Mouse (Mus musculus): ENCODE results near the gene Ncoa3.

The Ncoa3 gene

DNA sequence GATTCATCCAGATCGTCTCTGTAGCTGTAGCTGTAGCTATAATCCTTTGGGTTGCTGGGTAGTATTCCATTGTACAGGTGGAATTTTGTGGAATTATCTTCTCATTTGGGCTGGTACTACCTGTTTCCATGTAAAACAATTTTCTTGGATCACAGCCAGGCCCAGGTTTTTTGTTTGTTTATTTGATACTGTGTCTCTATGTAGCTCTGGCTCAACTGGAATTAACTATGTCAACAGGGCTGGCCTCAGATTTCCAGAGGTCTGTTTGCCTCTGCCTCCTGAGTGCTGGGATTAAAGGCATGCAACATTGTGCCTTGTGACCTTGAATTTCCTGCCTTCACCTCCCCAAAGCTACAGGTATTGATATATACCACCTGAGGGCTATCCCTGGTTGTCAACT is 18.1 kb upstream of the Ncoa3 start:
- no peak for DNase-seq

DNA sequence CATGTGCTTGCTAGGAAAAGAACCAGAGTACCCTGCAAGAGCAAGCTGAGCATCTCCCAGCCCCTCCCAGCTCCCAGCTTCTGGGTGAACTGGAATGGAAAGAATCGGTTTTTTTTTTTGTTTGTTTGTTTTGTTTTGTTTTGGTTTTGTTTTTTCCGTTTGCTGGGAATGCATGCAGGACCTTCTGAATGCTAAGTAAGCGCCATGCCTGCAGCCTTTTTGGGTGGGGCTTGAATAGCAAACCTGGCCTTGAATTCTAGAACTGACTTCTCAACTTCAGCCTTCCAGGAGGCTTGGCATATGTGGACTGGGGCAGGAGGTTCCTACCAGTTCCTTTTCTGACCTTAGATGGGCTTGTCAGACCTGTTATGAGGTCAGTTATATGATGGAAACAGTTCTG is 16.2 kb upstream of the Ncoa3 start:
- DNase-seq = no peak

DNA sequence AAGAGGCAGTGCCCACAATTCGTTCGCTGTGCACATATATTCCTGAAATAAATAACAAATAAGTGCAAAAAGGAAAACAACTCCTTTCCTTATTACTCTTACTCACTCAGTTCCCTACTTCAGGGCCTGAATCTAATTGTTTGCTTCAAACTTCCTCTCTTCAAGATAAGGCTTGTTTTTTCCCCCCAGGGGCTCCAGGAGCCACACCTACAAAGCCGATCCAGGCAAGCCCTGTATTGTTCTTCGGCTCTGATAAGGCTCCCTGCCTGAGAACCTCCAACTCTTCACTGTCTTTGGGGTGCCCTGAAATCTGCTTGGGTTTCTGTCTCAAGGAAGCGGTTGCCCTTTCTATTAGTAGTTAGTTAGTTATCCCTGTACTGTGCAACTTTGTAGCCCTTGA is 15.6 kb upstream of the Ncoa3 start:
- no peak for DNase-seq

DNA sequence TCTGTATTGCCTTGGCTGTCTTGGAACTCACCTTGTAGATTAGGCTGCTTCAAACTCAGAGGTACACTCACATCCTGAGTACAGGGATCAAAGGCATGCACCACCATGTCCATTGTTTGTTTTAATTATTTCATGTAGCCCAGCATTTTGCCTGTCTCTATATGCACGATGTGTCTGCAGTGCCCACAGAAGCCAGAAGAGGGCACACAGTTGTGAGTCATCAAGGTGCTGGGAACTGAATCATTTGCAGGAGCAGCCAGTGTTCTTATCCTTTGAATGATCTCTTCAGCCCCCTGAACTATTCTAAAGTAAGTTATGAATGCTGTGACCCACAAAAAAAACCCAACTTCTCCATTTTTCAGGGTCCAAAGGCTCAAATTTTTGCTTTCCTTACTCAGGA is 14.3 kb upstream of the Ncoa3 start:
- no peak for DNase-seq

DNA sequence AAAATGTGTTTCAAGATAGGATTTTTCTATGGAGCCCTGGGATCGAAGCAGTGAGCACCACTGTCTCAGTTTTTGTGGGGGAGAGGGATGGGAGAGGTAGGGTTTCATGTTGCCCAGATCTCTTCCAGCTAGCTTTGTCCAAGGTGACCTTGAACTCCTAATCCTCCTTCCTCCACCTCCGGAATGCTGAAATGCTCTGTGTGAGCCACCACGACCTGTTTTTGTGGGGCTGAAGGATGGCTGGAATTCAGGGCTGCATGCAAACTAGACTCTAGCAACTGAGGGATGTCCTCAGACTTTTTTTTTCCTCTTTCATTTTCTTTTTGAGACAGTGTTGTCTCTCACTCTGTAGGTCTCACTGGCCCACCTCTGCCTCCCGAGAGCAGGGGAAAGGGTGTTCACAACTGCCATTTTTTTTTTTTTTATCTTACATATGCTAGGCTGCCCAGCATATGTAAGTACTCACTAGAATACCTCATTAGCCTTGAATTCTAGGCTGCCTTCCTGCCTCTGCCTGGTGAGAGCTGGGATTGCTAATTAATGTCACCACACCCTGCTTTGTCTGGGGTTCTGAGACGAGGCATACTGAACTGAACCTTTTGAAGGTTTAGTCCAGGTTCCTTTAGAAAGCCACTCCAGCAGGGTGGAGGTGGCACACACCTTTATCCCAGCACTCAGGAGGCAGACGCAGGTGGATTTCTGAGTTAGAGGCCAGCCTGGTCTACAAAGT is 11.0 kb upstream of the Ncoa3 start:
- DNase-seq = no peak

DNA sequence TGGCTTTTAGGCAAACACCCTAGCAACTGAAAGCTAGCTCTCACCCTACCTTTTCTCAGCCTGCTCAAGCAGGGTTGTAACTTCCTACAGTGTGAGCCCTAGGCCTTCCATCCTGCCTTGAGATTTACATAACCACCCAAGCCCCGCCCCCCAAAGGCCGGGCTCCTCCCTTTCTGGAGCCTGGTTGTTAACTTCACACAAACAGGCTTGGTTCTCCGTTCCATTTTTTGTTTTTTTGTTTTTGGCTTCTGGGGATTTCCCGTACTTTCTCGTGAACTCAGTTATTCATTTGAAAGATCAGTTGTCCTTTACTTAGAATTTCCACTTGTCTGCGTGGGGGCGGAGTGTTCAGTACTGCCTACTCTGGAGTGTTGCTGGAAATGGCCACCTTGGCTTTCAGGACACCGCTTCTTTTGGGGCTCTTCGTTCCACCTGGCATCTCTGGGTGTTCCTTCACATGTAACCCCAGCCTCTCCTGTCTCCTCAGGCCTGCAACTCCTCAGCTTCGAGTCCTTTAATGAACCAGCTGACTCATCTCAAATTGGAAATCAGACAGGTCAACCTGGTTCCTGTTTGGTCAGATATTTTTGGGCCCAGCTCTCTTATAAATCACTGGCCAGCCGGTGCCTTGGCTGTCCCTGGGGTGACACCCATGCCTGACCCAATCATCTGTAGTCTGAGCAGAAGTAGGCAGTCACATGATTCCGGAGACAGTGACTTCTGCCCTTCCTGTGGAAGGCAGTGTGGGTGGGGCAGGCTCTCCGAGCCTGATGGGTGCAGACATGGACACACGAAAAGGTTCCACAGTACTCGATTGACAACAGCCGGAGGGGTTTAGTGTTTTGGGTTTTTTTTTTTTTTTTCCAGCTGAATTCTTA is 9.7 kb upstream of the Ncoa3 start:
- DNase-seq = no peak

DNA sequence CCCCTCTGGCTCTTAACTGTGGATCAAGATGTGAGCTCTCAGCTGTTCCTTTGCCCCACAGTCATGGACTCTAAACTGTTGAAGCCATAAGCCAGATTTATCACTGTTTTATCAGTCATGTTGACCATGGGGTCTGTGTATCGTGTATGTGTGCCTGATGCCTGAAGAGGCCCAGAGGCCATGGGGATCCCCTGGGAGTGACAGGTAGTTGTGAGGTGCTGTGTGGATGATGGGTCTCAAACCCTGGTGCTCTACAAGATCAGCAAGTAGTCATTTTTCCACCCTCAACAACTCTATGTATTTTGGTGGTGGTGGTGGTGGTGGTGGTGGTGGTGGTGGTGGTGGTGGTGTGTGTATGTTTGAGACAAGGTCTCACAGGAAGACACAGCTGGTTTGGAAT is 8.1 kb upstream of the Ncoa3 start:
- no peak for DNase-seq

DNA sequence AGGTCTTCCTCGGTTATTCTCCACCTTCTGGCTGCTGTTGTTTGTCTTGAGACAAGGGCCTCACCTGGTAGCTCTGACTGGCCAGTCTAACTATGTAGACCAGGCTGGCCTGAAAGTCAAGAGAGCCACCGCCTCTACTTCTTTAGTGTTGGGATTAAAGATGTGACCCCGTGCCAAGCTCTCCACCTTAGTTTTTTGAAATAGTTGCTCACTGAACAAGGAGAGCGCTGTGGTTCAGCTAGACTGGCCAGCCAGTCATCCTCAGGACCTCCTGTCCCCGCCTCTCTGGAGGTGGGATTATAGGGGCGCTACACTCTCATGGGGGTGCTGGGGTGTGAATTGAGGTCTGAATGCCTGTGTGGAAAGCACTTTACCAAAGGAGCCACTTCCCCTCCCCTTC is 7.5 kb upstream of the Ncoa3 start:
- DNase-seq = no peak

DNA sequence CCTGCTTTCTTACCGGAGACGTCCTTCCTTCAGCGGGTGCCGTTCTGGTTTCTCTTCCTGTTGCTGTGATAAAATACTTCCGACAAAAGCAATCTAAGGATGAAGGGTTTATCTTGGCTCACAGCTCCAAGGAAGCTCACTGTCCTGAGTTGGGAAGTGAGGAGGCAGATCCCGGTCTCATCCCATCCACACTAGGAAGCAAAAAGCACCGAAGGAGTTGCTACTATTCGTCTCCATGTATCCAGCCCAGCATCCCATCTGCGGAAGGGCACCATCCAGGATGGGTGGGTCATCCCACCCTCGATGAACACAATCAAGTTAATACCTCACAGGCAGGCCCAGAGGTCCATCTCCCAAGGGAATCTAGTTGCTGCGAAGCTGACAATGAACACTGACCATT is 6.9 kb upstream of the Ncoa3 start:
- DNase-seq = no peak

DNA sequence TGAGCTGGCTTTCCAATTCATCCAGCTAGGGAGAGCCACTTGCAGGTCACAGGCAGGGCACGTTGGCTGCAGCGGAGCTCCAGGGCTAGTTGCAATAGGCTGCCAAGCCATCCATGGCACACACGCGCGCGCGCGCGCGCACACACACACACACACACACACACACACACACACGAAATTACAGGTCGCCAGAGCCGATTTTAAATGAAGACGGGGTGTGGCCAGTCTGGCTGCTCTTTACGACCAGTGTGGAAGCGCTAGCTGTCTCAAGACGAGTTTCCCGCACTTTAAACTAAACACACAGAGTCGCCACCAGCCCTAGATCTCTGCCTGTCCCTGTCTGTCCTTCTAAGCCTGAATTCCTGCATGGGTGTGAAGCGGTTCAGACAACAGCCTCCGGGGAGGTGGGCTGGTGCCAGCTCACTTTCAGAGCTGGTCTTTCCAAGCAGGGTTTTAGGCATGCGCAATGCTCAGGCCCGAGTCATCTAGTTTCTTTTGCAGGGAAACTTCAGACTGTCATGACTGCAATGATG is 5.4 kb upstream of the Ncoa3 start:
- DNase-seq = peak; percentile 71 to 74

DNA sequence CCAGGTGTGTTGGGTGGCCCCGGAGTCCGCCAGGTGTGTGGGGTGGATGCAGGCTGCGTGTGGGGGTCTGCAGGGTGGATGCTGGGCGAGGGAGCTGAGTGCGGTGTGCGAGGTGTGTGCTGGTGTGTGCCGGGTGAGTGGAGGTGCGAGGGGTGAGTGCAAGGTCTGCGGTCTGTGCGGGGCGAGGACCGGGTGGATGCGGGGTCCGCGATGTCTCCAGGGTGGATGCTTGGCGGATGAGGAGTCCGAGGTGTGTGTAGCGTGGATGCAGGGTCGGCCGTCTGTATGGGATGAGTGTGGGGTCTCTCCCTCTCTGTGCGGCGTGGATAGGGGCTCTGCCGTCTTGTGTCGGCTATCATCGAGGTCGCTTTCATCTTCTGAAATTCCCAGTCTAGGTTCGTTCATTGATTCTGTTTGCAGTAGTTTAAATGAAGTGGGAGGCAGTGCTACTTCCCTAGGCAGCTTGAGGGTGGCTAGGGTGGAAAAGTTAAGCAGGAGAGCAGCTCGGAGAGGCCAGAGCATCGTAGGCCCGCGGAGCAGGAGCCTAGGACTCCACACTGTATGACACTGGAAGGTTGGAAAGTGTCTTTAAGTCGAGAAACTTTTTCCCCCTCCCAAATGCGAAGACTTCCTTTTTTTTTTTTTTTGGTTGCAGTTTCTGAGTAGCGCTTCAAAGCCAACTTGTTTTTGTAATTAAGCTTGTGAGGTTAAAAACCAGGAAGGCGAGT is 901 bp downstream of the Ncoa3 start:
- peak in 1 of 2 experiments; percentile 50 for DNase-seq

DNA sequence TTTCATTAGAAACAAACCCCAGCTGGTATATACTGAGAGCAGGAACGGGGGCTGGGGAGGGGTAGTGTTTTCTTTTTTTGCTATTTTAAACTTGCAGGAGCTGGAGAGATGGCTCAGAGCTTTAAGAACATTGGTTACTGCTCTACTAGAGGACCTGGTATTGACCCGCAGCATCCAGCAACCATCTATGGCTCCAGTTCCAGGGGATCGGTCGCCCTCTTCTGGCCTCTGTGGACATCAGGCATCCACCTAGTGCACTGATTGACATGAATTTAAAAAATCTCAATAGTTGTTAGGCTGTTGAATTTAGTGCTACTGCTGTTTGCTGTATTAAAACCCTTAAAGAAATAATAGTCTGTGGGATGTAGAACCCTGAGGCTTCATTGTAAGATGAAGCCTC is 1.9 kb downstream of the Ncoa3 start:
- DNase-seq = peak in 1 of 2 experiments; percentile 20

DNA sequence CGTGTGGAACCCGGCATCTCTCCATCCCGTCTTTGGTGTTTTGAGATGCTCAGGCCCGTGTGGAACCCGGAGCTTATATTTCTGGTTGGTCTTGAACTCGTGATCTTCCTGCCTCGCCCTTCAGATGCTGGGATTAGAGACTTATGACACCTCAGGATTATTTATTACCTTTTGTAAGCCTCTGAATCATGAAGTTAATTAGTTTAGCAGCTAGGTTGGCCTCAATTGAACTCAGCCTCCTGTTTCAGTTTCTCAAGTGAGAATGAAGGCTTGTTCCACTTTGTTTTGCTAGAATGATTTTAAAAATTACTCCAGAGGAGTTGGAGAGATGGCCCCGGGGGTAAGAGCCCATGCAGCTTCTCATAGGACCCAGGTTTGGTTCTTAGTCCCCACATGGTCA is 3.3 kb downstream of the Ncoa3 start:
- no peak for DNase-seq

DNA sequence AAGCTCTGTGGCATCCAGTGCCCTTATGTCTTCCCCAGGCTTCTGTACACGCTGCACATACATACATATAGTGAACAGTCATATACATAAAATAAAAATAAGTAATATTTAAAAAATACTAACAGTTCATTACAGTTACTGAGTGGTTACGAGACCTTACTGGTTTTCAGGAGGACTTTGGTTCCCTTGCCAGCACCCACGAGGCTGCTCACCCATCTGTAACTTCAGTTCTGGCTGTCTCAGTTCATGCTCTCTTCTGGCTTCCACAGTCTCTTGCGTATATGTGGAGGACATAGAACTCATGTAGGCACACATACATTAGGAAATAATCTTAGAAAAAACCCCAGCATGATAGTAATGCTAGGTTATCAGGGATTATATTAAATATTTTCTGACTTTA is 3.7 kb downstream of the Ncoa3 start:
- DNase-seq = no peak

DNA sequence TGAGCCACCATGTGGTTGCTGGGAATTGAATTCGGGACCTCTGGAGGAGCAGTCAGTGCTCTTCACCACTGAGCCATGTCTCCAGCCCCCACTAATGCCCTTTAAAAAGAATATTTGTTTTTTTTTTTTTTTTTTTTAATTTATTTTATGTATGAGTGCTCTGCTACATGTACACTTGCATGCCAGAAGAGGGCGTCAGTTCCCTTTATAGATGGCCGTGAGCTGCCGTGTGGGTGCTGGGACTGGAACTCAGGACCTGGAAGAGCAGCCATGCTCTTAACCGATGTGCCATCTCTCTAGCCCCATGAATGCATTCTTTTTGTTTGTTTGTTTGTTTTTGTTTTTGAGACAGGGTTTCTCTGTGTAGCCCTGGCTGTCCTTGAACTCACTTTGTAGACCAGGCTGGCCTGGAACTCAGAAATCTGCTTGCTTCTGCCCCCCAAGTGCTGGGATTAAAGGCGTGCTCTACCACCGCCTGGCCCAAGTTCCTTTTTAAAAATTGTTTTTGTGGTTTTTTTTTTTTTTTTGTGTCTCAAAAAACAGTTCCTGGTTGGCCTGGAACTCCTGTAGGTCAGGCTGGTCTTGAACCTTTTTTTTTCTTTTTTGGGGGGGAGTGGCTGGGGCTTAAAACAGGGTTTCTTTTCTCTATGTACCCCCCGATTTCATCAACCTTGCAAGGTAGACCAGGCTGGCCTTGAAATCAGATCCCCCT is 5.0 kb downstream of the Ncoa3 start:
- DNase-seq = no peak

DNA sequence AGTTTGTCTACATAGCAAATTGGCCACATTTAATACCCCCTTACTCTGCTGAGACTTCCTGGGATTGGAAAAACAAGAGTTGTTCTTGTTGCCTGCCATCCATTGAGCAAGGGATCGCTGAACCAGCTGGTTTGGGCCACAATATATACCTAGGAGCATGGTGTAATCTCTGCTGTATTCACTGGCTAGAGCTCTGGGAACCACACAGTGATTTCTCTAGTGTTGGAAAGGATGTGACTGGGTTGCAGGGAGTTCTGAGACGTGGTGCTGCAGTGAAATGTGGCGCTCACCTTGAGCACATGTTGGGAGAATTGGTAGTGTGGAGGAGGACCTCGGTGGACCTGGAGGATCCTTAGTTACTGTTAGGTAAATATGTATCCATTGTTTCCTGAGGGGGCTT is 6.5 kb downstream of the Ncoa3 start:
- no peak for DNase-seq

DNA sequence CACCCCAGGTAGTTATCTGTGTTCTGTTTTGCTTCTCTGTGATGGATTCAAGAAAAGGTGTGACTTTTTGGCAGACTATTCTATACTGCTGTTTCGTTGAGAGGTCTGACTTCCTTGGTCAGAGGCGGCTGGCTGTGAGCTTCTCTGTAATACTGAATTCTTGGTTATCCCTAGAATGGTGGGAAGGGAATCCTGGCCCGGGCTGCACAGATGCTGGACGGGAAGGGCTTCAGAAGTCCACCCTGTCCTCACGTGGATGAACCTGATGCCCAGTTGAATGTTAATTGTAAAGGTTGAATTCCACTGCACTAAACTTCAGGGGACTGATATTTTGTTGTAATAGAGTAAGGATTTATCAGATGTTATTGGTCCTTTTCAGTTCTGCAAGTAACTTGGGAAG is 7.4 kb downstream of the Ncoa3 start:
- DNase-seq = no peak

DNA sequence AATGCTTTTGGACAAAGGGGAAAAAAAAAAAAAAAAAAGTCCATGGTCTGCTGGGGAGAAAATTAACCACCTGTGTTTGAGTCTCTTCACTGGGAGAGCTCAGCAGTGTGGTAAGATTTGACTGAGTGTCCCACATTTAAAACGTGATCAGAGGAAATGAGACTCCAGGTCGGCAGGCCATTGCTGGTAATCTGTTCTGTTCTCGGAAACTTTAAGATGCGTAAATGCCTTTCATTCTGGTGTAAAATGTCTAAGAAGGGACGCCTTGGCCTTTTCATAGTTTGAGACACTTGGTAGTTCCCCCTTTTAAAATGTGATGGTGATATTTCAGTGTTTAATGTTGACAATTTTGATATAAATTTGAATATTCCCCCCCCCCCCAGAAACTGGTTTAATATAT is 7.8 kb downstream of the Ncoa3 start:
- no peak for DNase-seq

DNA sequence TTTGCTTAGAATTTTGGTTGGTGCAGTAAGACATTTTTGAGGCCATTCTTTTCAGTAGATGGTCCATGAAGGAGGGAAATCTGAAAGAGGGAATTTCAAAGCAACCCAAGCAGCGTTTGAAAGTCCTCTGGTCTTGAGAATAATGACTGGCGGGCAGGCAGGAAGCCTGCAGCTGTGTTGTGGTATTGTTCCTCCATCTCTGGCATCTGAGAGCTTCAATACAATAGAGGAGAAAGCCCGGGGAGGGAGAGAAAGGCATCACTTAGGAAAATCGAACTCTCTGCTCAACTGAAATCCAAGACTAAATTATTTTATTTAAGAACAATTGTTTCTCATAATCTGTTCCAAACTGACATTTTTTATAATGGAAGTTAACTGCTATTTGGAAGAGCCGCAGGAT is 8.3 kb downstream of the Ncoa3 start:
- DNase-seq = no peak

DNA sequence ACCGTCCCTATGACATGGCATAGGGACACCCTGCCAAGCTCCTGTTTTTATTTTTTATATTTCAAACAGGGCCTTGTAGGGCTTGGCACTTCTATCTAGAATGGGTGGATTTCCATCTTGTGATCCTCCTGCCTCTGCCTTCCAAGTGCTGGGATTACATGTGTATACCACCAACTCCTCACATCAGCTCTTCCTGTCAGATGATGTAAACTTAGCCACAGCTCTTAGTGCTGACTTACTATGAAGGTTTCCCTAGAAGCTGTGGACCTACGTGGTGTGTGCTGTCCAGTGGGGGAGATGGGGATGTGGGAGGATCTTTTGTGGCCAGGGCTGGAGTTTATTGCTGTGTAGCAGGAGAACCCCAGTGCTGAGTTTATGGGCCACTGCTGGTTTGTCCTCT is 8.9 kb downstream of the Ncoa3 start:
- no peak for DNase-seq

DNA sequence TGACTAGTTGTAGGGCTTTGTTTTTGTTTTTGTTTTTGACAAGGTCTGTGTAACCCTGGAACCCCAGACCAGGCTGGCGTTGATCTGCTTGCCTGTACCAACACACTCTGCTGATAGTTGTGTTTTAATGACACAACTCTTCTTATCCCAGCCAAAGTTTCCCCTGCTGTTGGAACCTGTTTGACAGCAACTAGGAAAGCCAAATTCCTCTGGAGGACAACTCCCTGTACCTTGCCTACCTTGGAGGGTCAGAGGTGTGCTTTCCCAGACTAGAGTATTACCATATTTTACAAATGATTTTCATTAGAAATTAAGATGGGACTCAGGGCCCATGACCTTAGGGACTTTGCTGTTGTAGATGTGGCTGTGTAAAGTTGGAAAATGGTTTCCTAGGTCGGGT is 9.3 kb downstream of the Ncoa3 start:
- no peak for DNase-seq

DNA sequence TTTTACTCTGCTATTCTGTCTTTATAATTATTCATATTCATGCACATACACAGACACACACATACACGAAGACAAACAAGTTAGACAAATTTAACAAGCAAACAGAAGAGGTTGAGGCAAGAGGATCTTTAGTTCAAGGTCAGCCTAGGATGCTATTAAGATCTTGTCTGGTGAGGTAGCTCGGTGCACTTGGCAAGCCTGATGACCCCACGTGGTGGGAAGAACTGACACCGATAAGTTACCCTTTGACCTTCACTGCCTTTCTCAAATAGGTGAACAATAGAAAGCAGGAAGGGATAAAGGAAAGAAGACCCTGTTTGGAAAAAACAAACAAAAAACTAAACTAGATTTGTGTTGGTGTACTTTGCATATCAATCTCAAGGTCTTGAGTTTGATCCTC is 10.0 kb downstream of the Ncoa3 start:
- DNase-seq = no peak

DNA sequence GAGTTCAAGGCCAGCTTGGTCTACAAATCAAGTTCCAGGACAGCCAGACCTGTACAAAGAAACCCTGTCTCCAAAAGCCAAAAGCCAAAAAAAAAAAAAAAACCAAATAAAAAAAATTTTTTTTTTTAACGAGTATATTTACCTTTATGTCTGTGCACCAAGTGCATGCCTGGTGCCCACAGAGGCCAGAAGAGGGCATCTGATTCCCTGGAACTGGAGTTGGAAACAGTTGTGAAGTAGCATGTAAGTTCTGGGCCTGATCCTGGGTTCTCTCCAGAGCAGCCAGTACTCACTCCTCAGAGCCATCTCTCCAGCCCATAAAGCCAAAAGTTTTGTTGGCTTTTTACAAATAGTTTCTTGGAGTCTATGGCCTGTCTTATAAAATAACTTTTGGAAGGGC is 10.6 kb downstream of the Ncoa3 start:
- DNase-seq = no peak
